ENCODE assay signal across 33 mouse cellular contexts in genomic region chr8:10171321-10171720, GRCm38 (mm10). TPM values are rescaled to one million over a fixed set of nuclear protein-coding genes. Genes with fewer than 3 reads are reported as not detected.
"Had no signal": no experiment of that assay in that cellular context is flagged by ENCODE, and none has a peak within 500 bp of the region (broad histone marks: within the 10 kb centered on the region; RNA-seq: fewer than 3 reads in every experiment).

No protein-coding gene starts in this region.

- H3K27ac ChIP-seq: limb, embryonic 10.5 days; limb, embryonic 12.5 days; limb, embryonic 13.5 days; limb, embryonic 15.5 days; liver, embryonic 12.5 days; liver, embryonic 13.5 days; liver, embryonic 14.5 days; liver, embryonic 15.5 days; lung, embryonic 15.5 days; macrophage; midbrain, embryonic 10.5 days; midbrain, embryonic 12.5 days; midbrain, embryonic 13.5 days; midbrain, embryonic 15.5 days; neural tube, embryonic 12.5 days had no signal

- ATAC-seq: liver, embryonic 12.5 days; liver, postnatal 0 days; lung, postnatal 0 days; midbrain, embryonic 13.5 days; midbrain, embryonic 15.5 days; midbrain, embryonic 16.5 days had no signal

- H3K4me3 ChIP-seq: limb, embryonic 10.5 days; limb, embryonic 12.5 days; limb, embryonic 13.5 days; limb, embryonic 15.5 days; liver, embryonic 12.5 days; liver, embryonic 13.5 days; liver, embryonic 15.5 days; lung, embryonic 15.5 days; megakaryocyte, embryonic 14.5 days; midbrain, embryonic 10.5 days; midbrain, embryonic 12.5 days; midbrain, embryonic 13.5 days; midbrain, embryonic 15.5 days; myocyte; neural tube, embryonic 12.5 days had no signal

- DNase-seq: left cerebral cortex, postnatal 4 days; liver; liver, embryonic 13.5 days; liver, postnatal 0 days; lung, adult 18-20 months; lung, adult 2 months; lung, embryonic 14.5 days; lung, postnatal 10 days; lung, postnatal 36 days; lung, postnatal 4 days; midbrain, embryonic 14.5 days had no signal

- H3K4me1 ChIP-seq: limb, embryonic 12.5 days; limb, embryonic 13.5 days; limb, embryonic 15.5 days; liver, embryonic 12.5 days; liver, embryonic 15.5 days; lung, embryonic 15.5 days; megakaryocyte, embryonic 14.5 days had no signal

RNA-seq across cellular contexts. Expression of gene Myo16, which starts 17.6 kb away (rescaled TPM):
- total RNA-seq: liver, adult 2 months; megakaryocyte progenitor cell, adult 5-6 weeks; megakaryocyte-erythroid progenitor cell, adult 5-6 weeks; monocyte, adult 5-6 weeks had no signal
- polyA plus RNA-seq: liver, adult 2 months; liver, embryonic 13.5 days; macrophage had no signal
